Mouse (Mus musculus) midbrain, embryonic 13.5 days (tissue): ENCODE measurements at regions not wholly inside any gene's neighbourhood (a gene's known extent, or its start where the extent isn't known, plus 50 kb on each side); places are given as distances from the start of the nearest gene placed in this dataset.

Experiments used
- ATAC-seq: fragments of 200-750 bp; cut with Nextera tagmentation; 2 replicates; pipeline ENCODE4 v1.8.0; 2017; ENCODE audit warnings: mild to moderate bottlenecking, moderate TSS enrichment, moderate library complexity
- H3K27ac ChIP-seq: fragments of 300-500 bp; sonication (generic); 2 replicates; pipeline ENCODE4 v1.5.1; 2015; ENCODE audit warnings: inconsistent platforms, mild to moderate bottlenecking, moderate library complexity
- H3K27me3 ChIP-seq: fragments of 300-500 bp; sonication (generic); 2 replicates; pipeline ENCODE4 v1.6.1; 2015; ENCODE audit warnings: mild to moderate bottlenecking, inconsistent platforms
- H3K36me3 ChIP-seq: fragments of 300-500 bp; sonication (generic); 2 replicates; pipeline ENCODE4 v1.6.1; 2015; ENCODE audit warnings: mild to moderate bottlenecking, inconsistent platforms
- H3K4me1 ChIP-seq: fragments of 300-500 bp; sonication (generic); replicated peaks from 2 replicates; pipeline ENCODE4 v1.6.1; 2015; ENCODE audit warnings: inconsistent platforms
- H3K4me2 ChIP-seq: fragments of 300-500 bp; sonication (generic); replicated peaks from 2 replicates; pipeline ENCODE4 v1.6.1; 2015; ENCODE audit warnings: moderate library complexity, mild to moderate bottlenecking, inconsistent platforms
- H3K4me3 ChIP-seq: fragments of 300-500 bp; sonication (generic); replicated peaks from 2 replicates; pipeline ENCODE4 v1.5.1; 2015; ENCODE audit warnings: mild to moderate bottlenecking, inconsistent platforms
- H3K9ac ChIP-seq: fragments of 300-500 bp; sonication (generic); replicated peaks from 2 replicates; pipeline ENCODE4 v1.6.1; 2015; ENCODE audit warnings: mild to moderate bottlenecking, inconsistent platforms
- H3K9me3 ChIP-seq: fragments of 300-500 bp; sonication (generic); 2 replicates; pipeline ENCODE4 v1.6.1; 2016; ENCODE audit warnings: mild to moderate bottlenecking, inconsistent platforms
- WGBS: fragments of 180-500 bp; shearing (Covaris S2); methylation state at CpG from one replicate; pipeline ENCODE4 v1.1.7; 2015; 5-methylcytosine and 5-hydroxymethylcytosine counted together

GRCm38 (mm10) chr11:19531255-19532003, 392.7 kb upstream of the Spred2 start:
- H3K27me3 ChIP-seq, result peaks cover 21% of the 10 kb centered on the region
- peak overlapping the region; percentile 39 for H3K4me2 ChIP-seq
- H3K9me3 ChIP-seq, result no peaks in the 10 kb centered on the region
- H3K27ac ChIP-seq, result 0 out of 2 replicates have a peak overlapping the region, but pooled peaks have one; percentile 4
- no peaks in the 10 kb centered on the region for H3K36me3 ChIP-seq
- 16% methylated on average over 20 of the region's 20 CpGs for WGBS
- peak; percentile 47 for ATAC-seq
- peaks cover 28% of the 10 kb centered on the region for H3K4me1 ChIP-seq
- peak overlapping the region; percentile 9; the same call in 1 of the 2 replicates for H3K4me3 ChIP-seq
- 0 out of 2 replicates have a peak overlapping the region, but pooled peaks have one; percentile 23 for H3K9ac ChIP-seq

GRCm38 (mm10) chr11:19532867-19533266, 391.3 kb upstream of the Spred2 start:
- H3K4me2 ChIP-seq, result no peak overlapping the region
- peaks cover 28% of the 10 kb centered on the region for H3K4me1 ChIP-seq
- H3K4me3 ChIP-seq, result no peak overlapping the region
- H3K9ac ChIP-seq, result no peak overlapping the region
- H3K27ac ChIP-seq, result no peak overlapping the region
- peaks cover 11% of the 10 kb centered on the region for H3K27me3 ChIP-seq
- no peak for ATAC-seq
- no peaks in the 10 kb centered on the region for H3K36me3 ChIP-seq
- WGBS, result 89% methylated on average over 7 of the region's 7 CpGs
- H3K9me3 ChIP-seq, result no peaks in the 10 kb centered on the region

GRCm38 (mm10) chr11:19533701-19534100, 390.5 kb upstream of the Spred2 start:
- no peak for ATAC-seq
- Histone ChIP-seq H3K36me3 (no peaks in the 10 kb centered on the region), H3K9me3 (no peaks in the 10 kb centered on the region), H3K27ac (no peak overlapping the region), H3K27me3 (peaks cover 11% of the 10 kb centered on the region), H3K9ac (no peak overlapping the region), H3K4me1 (peaks cover 27% of the 10 kb centered on the region), H3K4me2 (no peak overlapping the region), H3K4me3 (no peak overlapping the region)
- 84% methylated on average over 1 of the region's 1 CpGs for WGBS

- no peak for ATAC-seq
- H3K4me3 ChIP-seq, result no peak overlapping the region
- no peak overlapping the region for H3K9ac ChIP-seq
- WGBS, result 89% methylated on average over 1 of the region's 1 CpGs
- H3K4me1 ChIP-seq, result peaks cover 14% of the 10 kb centered on the region
- H3K4me2 ChIP-seq, result no peak overlapping the region
- H3K27ac ChIP-seq, result no peak overlapping the region
- H3K9me3 ChIP-seq, result no peaks in the 10 kb centered on the region
- peaks cover 11% of the 10 kb centered on the region for H3K27me3 ChIP-seq
- no peaks in the 10 kb centered on the region for H3K36me3 ChIP-seq
Measured at GRCm38 (mm10) chr11:19535215-19535614, 389.0 kb upstream of the Spred2 start.

GRCm38 (mm10) chr11:19546226-19546625, 377.9 kb upstream of the Spred2 start:
- Histone ChIP-seq H3K4me3 (no peak overlapping the region), H3K36me3 (no peaks in the 10 kb centered on the region), H3K4me2 (no peak overlapping the region), H3K27me3 (peaks cover 6% of the 10 kb centered on the region; the same call in 1 of the 2 replicates), H3K27ac (no peak overlapping the region), H3K9ac (no peak overlapping the region), H3K9me3 (no peaks in the 10 kb centered on the region), H3K4me1 (no peaks in the 10 kb centered on the region)
- no peak for ATAC-seq
- 76% methylated on average over 4 of the region's 4 CpGs for WGBS

GRCm38 (mm10) chr11:19554316-19554946, 369.7 kb upstream of the Spred2 start:
- Histone ChIP-seq H3K36me3 (no peaks in the 10 kb centered on the region), H3K9me3 (no peaks in the 10 kb centered on the region), H3K4me2 (peak overlapping the region; percentile 25; the same call in 1 of the 2 replicates), H3K4me1 (peaks cover 14% of the 10 kb centered on the region), H3K4me3 (no peak overlapping the region), H3K27me3 (0 out of 2 replicates have a peak, but pooled peaks cover 5% of the 10 kb centered on the region), H3K27ac (peak overlapping the region; percentile 54), H3K9ac (no peak overlapping the region)
- whole genome bisulfite sequencing, result 7% methylated on average over 9 of the region's 9 CpGs
- peak; percentile 90 for ATAC-seq

- 0 out of 2 replicates have a peak, but pooled peaks cover 5% of the 10 kb centered on the region for H3K27me3 ChIP-seq
- H3K27ac ChIP-seq, result peak overlapping the region; percentile 54
- no peak overlapping the region for H3K4me3 ChIP-seq
- peak; percentile 35; the same call in 1 of the 2 replicates for ATAC-seq
- peak overlapping the region; percentile 25; the same call in 1 of the 2 replicates for H3K4me2 ChIP-seq
- 31% methylated on average over 9 of the region's 9 CpGs for WGBS
- no peaks in the 10 kb centered on the region for H3K9me3 ChIP-seq
- no peak overlapping the region for H3K9ac ChIP-seq
- no peaks in the 10 kb centered on the region for H3K36me3 ChIP-seq
- H3K4me1 ChIP-seq, result peaks cover 14% of the 10 kb centered on the region
Measured at GRCm38 (mm10) chr11:19554947-19555770, 369.0 kb upstream of the Spred2 start.

GRCm38 (mm10) chr11:19560452-19560851, 363.7 kb upstream of the Spred2 start:
- Histone ChIP-seq H3K36me3 (no peaks in the 10 kb centered on the region), H3K9me3 (no peaks in the 10 kb centered on the region), H3K4me3 (no peak overlapping the region), H3K9ac (no peak overlapping the region), H3K4me1 (peaks cover 1% of the 10 kb centered on the region), H3K4me2 (no peak overlapping the region), H3K27ac (no peak overlapping the region), H3K27me3 (no peaks in the 10 kb centered on the region)
- ATAC-seq, result no peak
- WGBS, result 77% methylated on average over 7 of the region's 7 CpGs

GRCm38 (mm10) chr11:19562668-19563067, 361.5 kb upstream of the Spred2 start:
- Histone ChIP-seq H3K27ac (no peak overlapping the region), H3K4me2 (no peak overlapping the region), H3K4me1 (no peaks in the 10 kb centered on the region), H3K4me3 (no peak overlapping the region), H3K27me3 (no peaks in the 10 kb centered on the region), H3K9ac (no peak overlapping the region), H3K36me3 (no peaks in the 10 kb centered on the region), H3K9me3 (no peaks in the 10 kb centered on the region)
- ATAC-seq, result no peak
- 90% methylated on average over 4 of the region's 4 CpGs for WGBS

- Histone ChIP-seq H3K36me3 (no peaks in the 10 kb centered on the region), H3K27ac (no peak overlapping the region), H3K4me3 (no peak overlapping the region), H3K27me3 (no peaks in the 10 kb centered on the region), H3K4me2 (no peak overlapping the region), H3K4me1 (no peaks in the 10 kb centered on the region), H3K9ac (no peak overlapping the region), H3K9me3 (no peaks in the 10 kb centered on the region)
- ATAC-seq, result no peak
- WGBS, result 80% methylated on average over 7 of the region's 7 CpGs
Measured at GRCm38 (mm10) chr11:19585228-19585627, 338.9 kb upstream of the Spred2 start.

GRCm38 (mm10) chr11:19592506-19593355, 331.4 kb upstream of the Spred2 start:
- WGBS, result 80% methylated on average over 6 of the region's 6 CpGs
- no peaks in the 10 kb centered on the region; the same call in 1 of the 2 replicates for H3K4me1 ChIP-seq
- no peak for ATAC-seq
- H3K27ac ChIP-seq, result no peak overlapping the region
- H3K9ac ChIP-seq, result no peak overlapping the region
- no peak overlapping the region for H3K4me2 ChIP-seq
- H3K36me3 ChIP-seq, result no peaks in the 10 kb centered on the region
- H3K27me3 ChIP-seq, result no peaks in the 10 kb centered on the region
- no peak overlapping the region for H3K4me3 ChIP-seq
- H3K9me3 ChIP-seq, result no peaks in the 10 kb centered on the region
